ENCODE assay signal across 8 mouse cellular contexts in genomic region chr19:7205753-7206736, GRCm38 (mm10). TPM values are rescaled to one million over a fixed set of nuclear protein-coding genes. Genes with fewer than 3 reads are reported as not detected.
DNase-seq lines count a peak whose midpoint lies in the region; ATAC-seq and TF ChIP-seq lines count a peak whose summit lies in the region.

Gene Otub1 (minus strand): TSS chr19:7206316.

- TF ChIP-seq POLR2A in liver, adult 2 months (IDR thresholded peaks at IDR 0.05; ENCODE audit: extremely low read depth, insufficient read depth, low read length): peak; percentile 77
- peak; percentile 68 for TF ChIP-seq POLR2A in myocyte (IDR thresholded peaks at IDR 0.05; ENCODE audit: insufficient read length, low read depth)

- H3K4me3 ChIP-seq in heart, embryonic 11.5 days (ENCODE audit: low read depth, low read length): peak within 1 kb of the TSS; percentile 70
- H3K4me3 ChIP-seq in kidney, embryonic 16.5 days (ENCODE audit: low read length): peak within 1 kb of the TSS; percentile 87
- H3K4me3 ChIP-seq in liver, adult 2 months (ENCODE audit: insufficient read depth, low read depth, low read length): peak within 1 kb of the TSS; percentile 90
- H3K4me3 ChIP-seq in myocyte: peak within 1 kb of the TSS; percentile 85

- peak; percentile 95 for DNase-seq in B cell, adult 2 months
- peak; percentile 97 for DNase-seq in brain, adult 2 months (ENCODE audit: low read depth, low spot score)
- peak; percentile 83 for DNase-seq in liver, adult 2 months (ENCODE audit: extremely low read depth, low read depth, low spot score)
- DNase-seq in splenic B cell, adult 2 months (ENCODE audit: low read depth, low spot score): peak; percentile 93

- peaks cover 11% of the 10 kb centered on the region; the same call in 1 of the 2 replicates for H3K36me3 ChIP-seq in heart, embryonic 11.5 days (ENCODE audit: control insufficient read depth, insufficient read depth, low read length)
- H3K36me3 ChIP-seq in kidney, embryonic 16.5 days (ENCODE audit: insufficient read depth, low read length): peaks cover 29% of the 10 kb centered on the region
- H3K36me3 ChIP-seq in liver, adult 2 months (ENCODE audit: control insufficient read depth, insufficient read depth, low read length): peaks cover 8% of the 10 kb centered on the region; the same call in 1 of the 2 replicates
- H3K36me3 ChIP-seq in myocyte (ENCODE audit: control insufficient read depth, insufficient read depth): peaks cover 17% of the 10 kb centered on the region
- H3K36me3 ChIP-seq in splenic B cell, adult 2 months (ENCODE audit: control insufficient read depth, insufficient read depth, low read length, poor library complexity, severe bottlenecking): no peaks in the 10 kb centered on the region; the same call in none of the 2 replicates

- under 1% methylated on average over 72 of the region's 79 CpGs for WGBS in heart, embryonic 11.5 days (ENCODE audit: insufficient replicate concordance)
- WGBS in kidney, embryonic 16.5 days: under 1% methylated on average over 59 of the region's 79 CpGs
- WGBS in liver, adult 2 months: 1% methylated on average over 78 of the region's 79 CpGs

- no peaks in the 10 kb centered on the region for H3K9me3 ChIP-seq in heart, embryonic 11.5 days (replicated peaks; ENCODE audit: control insufficient read depth, low read length)
- no peaks in the 10 kb centered on the region for H3K9me3 ChIP-seq in kidney, embryonic 16.5 days (ENCODE audit: low read length)

- peak within 1 kb of the TSS; percentile 65 for H3ac ChIP-seq in myocyte (ENCODE audit: control insufficient read depth, insufficient read length)

- H3K27me3 ChIP-seq in heart, embryonic 11.5 days (ENCODE audit: control insufficient read depth, insufficient read depth, low read length): no peaks in the 10 kb centered on the region
- H3K27me3 ChIP-seq in kidney, embryonic 16.5 days (ENCODE audit: insufficient read depth, low read length): no peaks in the 10 kb centered on the region
- H3K27me3 ChIP-seq in liver, adult 2 months (ENCODE audit: control insufficient read depth, insufficient read depth, low read length): no peaks in the 10 kb centered on the region
- no peaks in the 10 kb centered on the region for H3K27me3 ChIP-seq in myocyte (ENCODE audit: control insufficient read depth, insufficient read depth, insufficient read length)
- H3K27me3 ChIP-seq in splenic B cell, adult 2 months (ENCODE audit: control insufficient read depth, insufficient read depth, low read length, poor library complexity, severe bottlenecking): no peaks in the 10 kb centered on the region

- H3K4me1 ChIP-seq in heart, embryonic 11.5 days (ENCODE audit: control insufficient read depth, insufficient read depth, low read length): peaks cover 21% of the 10 kb centered on the region
- H3K4me1 ChIP-seq in kidney, embryonic 16.5 days (ENCODE audit: insufficient read depth, low read length): peaks cover 25% of the 10 kb centered on the region
- H3K4me1 ChIP-seq in liver, adult 2 months (ENCODE audit: control insufficient read depth, insufficient read depth, low read length): peaks cover 5% of the 10 kb centered on the region; the same call in 1 of the 2 replicates

- peak; percentile 96 for ATAC-seq in erythroblast, adult 5-6 weeks (replicated peaks; ENCODE audit: low FRiP score, poor library complexity, severe bottlenecking)
- peak; percentile 96 for ATAC-seq in heart, embryonic 11.5 days (replicated peaks; ENCODE audit: insufficient number of reproducible peaks, low FRiP score, low TSS enrichment)
- peak; percentile 97 for ATAC-seq in kidney, embryonic 16.5 days (ENCODE audit: low FRiP score, low TSS enrichment)

- TF ChIP-seq CTCF in liver, adult 2 months (IDR thresholded peaks at IDR 0.05; ENCODE audit: low read depth, low read length): no peak

- peak within 1 kb of the TSS; percentile 82 for H3K4me2 ChIP-seq in heart, embryonic 11.5 days
- H3K4me2 ChIP-seq in kidney, embryonic 16.5 days (replicated peaks; ENCODE audit: low read depth, low read length): peak within 1 kb of the TSS; percentile 86
- H3K4me2 ChIP-seq in myocyte (ENCODE audit: low read depth): peak within 1 kb of the TSS; percentile 100

- H3K79me2 ChIP-seq in liver, adult 2 months (ENCODE audit: control insufficient read depth, insufficient read depth, low read length): no peaks in the 10 kb centered on the region
- peaks cover 33% of the 10 kb centered on the region for H3K79me2 ChIP-seq in myocyte (ENCODE audit: control insufficient read depth, insufficient read depth)

- peak within 1 kb of the TSS; percentile 89 for H3K9ac ChIP-seq in heart, embryonic 11.5 days (ENCODE audit: low read depth, low read length)
- peak within 1 kb of the TSS; percentile 82 for H3K9ac ChIP-seq in kidney, embryonic 16.5 days (replicated peaks; ENCODE audit: low read length)
- H3K9ac ChIP-seq in liver, adult 2 months (ENCODE audit: low read depth, low read length): peak within 1 kb of the TSS; percentile 90

- H3K27ac ChIP-seq in heart, embryonic 11.5 days (ENCODE audit: low read depth, low read length): peak within 1 kb of the TSS; percentile 98
- peak within 1 kb of the TSS; percentile 98 for H3K27ac ChIP-seq in kidney, embryonic 16.5 days (ENCODE audit: low read length)
- H3K27ac ChIP-seq in liver, adult 2 months (replicated peaks; ENCODE audit: insufficient read depth, low read depth, low read length): peak within 1 kb of the TSS; percentile 93

TF ChIP-seq in myocyte, 11 proteins besides CTCF, POLR2A, EP300 and RAD21:
- no peak for TF ChIP-seq MAX (IDR thresholded peaks at IDR 0.05; ENCODE audit: low read depth)
- no peak for TF ChIP-seq TCF3 (IDR thresholded peaks at IDR 0.05; ENCODE audit: insufficient read length, low read depth)
- TF ChIP-seq MYOD1 (IDR thresholded peaks at IDR 0.05; ENCODE audit: control insufficient read depth in 1 of 3, insufficient read length in 2 of 3, low read depth in 2 of 3): peak in 1 of 3 experiments; percentile 6
- peak; percentile 92 for TF ChIP-seq POLR2AphosphoS2 (IDR thresholded peaks at IDR 0.05; ENCODE audit: insufficient read length, low read depth)

RNA-seq across cellular contexts. Expression of gene Otub1, which starts in this region (rescaled TPM):
- 17.3 TPM in 2 replicates for total RNA-seq in erythroblast, adult 5-6 weeks (2015; ENCODE audit: low replicate concordance)
- 15.5 and 23.1 TPM in 2 replicates for total RNA-seq in erythroblast, adult 5-6 weeks (2017; ENCODE audit: low replicate concordance)
- 172 and 186 TPM in 2 replicates for polyA plus RNA-seq in heart, embryonic 11.5 days (2014; fragmentation: Nextera tagmentation; extraction: Ambion mirVana)
- polyA plus RNA-seq in kidney, embryonic 16.5 days (2015; fragmentation: Nextera tagmentation; extraction: Ambion mirVana): 231 and 241 TPM in 2 replicates
- 39.5 and 43.3 TPM in 2 replicates for total RNA-seq in liver, adult 2 months (2014; rRNA removed)
- 55.9 and 61.2 TPM in 2 replicates for polyA plus RNA-seq in liver, adult 2 months (2012; rRNA removed)
- 112 TPM for polyA plus RNA-seq in myocyte (2012; fragmentation: generic; extraction: Trizol)

Comparison
In these comparisons a context has a peak if more than half of its experiments do, and no peak if none do; other contexts are left out.
1. Peak in every context shown above with its lines: DNase-seq, ATAC-seq, H3K4me3 ChIP-seq and H3K27ac ChIP-seq.